Mouse (Mus musculus) kidney, adult 2 months (tissue): ENCODE data around the gene Tet2.

Experiments used
- CTCF ChIP-seq: fragments of 200-500 bp; conservative IDR thresholded peaks from 2 replicates; pipeline ENCODE4 v1.5.1; 2011; ENCODE audit warnings: low read depth, mild to moderate bottlenecking, control low read depth, low read length, moderate library complexity, mixed read lengths; ENCODE audit not compliant: insufficient read depth, insufficient read length
- POLR2A ChIP-seq: fragments of 200-500 bp; IDR thresholded peaks from one replicate; pipeline ENCODE4 v1.6.1; 2011; ENCODE audit warnings: low read depth, low read length, control low read depth

GRCm38 (mm10) chr3:133435141-133435773 lies 109.7 kb downstream of the Tet2 start:
- TF ChIP-seq CTCF: no peak
- TF ChIP-seq POLR2A: no peak
